Mouse (Mus musculus) mesoderm, embryonic 11.5 days (tissue): ENCODE results near the gene Tifa.
"Not testable (repeated sequence)": the region's sequence is repeated elsewhere in the genome, so short reads cannot be mapped to it uniquely, and the experiment has no call there.

Experiments used
- DNase-seq: peaks from one replicate; pipeline ENCODE4 v3.0.0-alpha.2; 2012; ENCODE audit warnings: low read depth, low spot score

Tifa gene

DNA sequence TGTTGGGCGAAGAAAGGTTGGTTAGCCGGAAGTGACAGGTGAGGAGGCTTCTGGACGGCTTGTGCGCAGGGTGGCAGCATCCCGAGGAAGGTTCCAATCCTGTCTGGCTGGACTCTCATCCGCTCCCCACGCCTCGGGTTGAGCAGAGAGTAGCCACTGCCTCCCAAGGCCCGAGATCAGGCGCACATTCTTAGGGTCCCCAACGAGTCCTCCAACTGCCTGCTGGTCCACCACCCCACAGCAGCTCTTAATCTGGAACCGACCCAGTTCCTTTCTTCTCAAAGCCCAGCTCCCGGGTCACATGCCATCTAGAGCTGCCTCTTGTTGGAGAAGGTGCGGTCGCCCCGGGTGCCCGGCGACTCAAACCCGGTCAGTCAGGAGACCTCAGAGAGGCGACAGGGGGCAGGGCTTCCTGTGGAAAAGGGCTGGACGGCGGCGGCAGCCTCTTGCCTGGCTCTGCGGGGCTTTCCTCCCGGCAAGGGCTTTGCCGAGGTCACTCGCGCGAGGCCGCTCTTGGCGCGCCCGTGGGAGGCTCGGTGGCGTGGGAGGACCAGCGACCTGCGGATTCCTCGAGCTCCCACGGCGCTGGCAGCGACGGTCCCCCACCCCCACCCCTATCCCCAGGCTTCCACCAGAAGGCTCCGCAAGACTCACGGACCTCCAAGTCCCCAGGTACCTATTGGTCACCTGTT is at the start of gene Tifa:
Gene Tifa (plus strand): TSS at position 306 of the 692 bp plus-strand sequence.
- DNase-seq: peak; percentile 39

DNA sequence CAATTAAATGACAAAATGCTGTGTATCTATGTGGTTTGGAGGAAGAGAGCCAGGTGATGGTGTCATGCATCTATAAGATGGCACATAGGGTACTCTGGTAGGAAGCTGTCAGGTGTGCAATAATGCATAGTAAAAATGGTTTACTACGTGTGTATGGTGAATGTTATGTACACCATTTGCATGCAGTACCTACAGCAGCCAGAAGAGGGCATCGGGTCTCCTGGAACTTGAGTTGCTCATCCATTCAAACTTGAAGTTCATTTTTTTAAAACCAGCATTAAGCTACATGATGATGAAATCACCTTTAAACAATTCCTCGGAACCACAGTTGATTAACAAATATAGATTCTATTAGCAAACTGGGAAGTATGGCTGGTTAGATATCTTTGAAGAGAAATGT is 48.1 kb upstream of the Tifa start:
- no peak for DNase-seq

DNA sequence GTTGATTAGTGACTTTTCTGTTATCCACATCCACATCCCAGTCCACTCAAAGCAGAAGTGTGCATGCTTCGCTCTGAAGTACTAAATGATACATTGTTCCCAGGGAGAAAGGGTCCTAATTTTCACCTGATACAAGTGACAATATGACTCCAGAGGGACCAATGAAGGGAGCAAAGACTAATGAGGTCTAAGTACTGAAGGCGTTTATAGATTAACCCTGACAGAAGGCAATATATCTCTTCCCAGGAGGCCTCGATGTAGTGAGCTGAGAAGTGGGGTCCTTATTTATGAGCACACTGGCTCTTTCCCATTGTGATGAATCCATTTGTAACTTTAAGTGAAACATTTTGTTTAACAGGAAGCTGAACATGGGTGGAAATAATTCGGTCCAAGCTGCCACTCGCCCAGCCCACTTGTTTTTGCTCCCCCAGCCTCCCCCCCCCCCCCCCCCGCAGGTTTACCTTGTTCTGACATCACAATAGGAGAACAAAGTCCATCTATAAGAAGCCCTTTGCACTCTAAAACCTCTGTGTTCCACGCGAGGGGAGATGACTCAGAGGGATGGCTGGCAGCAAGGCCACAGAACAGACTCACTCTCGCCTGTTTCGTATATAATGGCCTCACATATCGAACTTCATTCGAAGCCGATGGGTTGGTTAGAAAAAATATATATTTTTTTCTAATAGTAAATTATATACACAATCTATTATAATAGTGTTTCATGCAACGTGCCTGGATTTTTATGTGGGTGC is 45.8 kb upstream of the Tifa start:
- peak; percentile 60 for DNase-seq

DNA sequence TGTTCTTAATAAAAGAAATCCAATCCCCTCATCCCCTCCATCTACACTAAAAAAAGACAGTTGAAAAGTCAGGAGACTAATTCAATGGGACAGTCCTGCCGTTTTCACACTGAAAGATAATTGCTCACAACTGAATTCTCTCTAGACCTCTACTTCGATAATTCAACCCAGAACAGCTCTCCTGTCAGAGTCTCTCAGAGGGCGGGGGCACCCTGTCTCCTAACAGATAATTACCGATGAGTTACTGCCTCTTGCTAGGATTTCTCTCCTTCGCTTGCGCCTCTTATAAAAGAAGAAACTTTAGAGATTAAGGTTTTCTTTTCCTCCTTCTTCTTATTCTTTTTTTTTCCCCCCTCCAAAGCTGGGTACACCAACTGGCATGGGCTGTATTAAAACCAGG is 44.1 kb upstream of the Tifa start:
- peak; percentile 59 for DNase-seq

DNA sequence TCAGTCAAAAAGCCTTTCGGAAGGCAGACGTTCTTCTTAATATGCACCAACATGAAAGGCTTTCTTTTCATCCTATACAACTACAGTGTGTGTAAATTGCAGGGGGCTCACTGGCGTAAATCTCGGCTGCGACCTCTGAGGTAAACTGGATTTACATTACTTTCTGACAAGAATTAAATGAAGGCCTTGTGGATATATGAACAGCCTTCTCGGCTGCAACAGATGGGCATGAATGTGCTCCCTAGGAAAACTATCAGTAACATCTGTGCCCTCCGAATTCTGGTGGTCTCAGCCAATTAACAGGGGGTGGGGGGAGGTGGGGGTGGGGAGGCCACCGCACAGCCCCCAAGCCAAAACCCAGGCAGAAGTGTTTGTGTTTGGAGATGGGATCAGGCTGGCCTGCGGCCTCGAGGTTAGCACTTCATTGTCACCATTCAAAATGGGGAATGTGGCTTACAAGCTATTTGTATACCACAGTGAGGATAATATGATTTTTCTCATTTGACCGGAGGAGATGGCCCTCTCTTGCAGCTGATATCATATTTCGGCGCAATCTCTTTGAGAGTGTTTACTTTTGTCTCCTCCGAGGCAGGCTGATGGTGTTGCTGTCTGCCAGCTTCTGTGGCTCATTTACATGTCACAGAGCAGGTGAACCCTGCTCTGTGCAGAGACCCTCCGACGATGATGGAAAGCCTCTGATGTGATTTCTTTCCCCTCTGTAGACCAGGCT is 43.5 kb upstream of the Tifa start:
- DNase-seq: no peak

DNA sequence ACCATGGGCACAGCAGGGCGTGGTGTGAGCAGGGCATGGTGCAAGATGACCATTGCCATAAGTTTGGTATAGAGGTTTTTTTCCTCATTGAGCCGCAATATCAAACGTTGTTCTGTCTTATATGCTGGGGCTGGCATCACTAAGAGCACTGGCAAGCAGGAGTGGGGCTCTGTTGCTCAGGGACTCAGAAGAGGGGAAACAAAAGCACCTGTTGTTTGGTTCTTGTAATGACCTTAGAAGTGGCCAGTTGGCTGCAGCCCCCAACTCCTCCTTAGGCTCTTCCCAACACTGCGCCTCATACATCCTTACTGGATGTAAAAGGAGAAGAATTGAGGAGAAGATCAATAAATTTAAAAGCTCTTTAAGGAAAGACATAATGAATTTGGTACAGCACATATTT is 41.0 kb upstream of the Tifa start:
- DNase-seq: no peak

DNA sequence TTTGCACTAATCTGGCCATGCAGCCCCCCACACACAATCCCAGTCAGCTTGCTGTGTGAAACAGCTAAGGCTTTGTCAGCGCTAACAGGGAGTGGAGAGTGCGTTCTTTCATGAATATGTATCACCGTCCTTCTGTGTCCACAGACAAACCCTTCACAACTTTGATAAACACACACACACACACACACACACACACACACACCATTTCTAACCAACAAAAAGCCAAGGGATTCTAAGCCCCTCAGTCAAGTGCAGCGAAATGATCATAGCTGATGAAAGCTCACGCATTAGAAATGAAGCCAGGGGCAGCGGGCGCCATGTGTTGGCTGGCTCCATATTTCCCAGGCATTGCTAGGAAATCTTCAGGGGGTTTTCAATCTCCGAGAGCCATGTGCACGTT is 40.3 kb upstream of the Tifa start:
- DNase-seq: peak; percentile 61

DNA sequence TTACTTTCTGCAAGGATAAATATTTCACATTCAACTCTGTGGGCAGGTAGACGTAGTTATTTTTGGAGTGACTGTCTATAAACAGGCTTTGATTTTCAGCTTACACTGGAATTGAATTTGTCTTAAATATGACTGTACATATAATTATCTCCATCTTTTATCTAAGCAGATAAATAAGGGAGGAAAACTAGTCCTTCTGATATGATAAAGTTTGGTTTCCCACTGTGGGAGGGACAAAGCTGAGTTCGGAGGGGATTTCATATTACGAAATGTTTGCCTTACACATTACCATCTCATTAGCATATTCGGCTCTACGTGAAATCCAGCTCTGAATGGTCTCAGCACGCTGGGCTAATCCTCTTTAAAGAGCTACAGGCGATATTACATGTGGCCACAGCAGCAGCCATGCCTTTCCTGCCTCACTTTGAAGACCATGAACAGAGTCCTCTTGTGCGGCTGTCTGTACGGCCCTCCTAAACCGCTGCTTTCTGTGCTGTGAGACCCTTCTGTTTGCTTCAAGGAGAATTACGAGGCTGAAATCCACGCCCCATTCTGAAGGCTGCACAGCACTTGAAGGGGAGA is 39.5 kb upstream of the Tifa start:
- DNase-seq: no peak

DNA sequence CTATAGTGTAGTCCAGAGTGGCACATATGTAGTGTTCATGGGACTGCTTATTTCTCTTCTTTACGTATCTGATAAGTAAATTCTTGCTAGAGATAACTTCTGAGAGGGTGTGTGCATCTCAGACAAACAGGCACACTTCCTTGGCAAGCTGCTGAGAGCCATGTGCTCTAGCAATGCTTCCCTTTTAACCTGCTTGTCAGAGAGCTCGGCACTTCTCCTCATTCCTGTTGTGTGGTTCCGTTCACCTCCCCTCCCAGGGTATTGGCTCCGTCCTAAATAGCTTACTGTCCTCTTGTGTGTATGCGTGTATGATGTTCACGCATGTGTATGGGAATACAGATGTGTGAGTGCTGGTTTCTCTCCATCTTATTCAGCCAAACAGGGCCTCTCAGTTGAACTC is 33.1 kb upstream of the Tifa start:
- no peak for DNase-seq

DNA sequence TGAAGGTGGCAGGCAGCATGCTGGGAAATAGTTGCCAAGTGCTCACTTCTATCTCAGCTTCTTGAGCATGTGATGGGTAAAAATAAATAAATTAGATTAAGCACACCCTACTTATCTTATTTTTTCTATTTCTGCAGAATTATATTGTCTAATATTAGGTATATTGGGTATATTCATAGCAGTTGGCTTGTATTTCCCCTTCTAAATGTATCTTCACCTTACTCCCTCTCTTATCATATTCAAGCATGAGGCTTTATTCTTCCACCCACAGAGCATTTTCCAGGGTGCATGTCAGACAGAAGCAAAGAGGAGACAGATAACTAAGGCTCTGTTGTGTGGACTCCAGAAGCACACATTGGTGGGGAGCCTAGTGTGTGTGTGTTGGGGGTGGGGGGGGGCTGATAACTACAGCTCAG is 31.7 kb upstream of the Tifa start:
- no peak for DNase-seq

DNA sequence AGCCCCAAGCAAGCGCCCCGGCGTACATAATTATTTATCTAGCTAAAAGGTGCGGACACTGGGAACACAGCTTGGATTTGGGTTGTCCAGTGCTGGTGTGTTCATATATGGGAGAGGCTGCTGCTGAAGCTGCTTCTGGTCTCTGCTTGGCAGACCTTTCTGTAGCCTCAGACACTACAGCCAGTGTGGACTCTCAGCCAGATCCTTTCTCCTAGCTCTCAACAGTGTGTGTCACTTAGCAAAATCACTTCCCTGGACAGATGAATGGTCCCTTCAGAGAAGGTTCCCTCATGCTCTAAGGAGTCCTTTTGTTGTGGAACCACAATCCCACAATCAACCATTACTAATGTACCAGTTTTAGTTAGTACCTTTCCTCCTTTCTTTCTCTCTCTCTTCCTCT is 30.8 kb upstream of the Tifa start:
- DNase-seq: no peak

DNA sequence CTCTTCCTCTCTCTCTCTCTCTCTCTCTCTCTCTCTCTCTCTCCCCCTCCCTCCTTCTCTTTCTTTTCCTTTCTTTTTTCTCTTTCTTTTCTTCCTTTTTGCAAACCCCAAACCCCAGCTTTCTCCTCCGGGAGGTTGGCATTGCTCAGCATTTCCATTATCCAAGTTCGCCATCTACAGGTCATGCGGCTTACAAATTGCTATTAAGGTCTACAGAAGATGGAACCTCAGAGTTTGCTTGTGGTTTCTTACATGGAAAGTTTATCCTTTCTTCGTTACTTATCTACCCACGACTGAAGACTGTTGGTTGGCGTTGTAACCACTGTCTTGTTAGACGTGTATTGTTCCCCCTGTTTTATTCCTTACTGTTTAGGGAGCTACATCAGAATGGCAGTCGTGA is 30.4 kb upstream of the Tifa start:
- DNase-seq: no peak

DNA sequence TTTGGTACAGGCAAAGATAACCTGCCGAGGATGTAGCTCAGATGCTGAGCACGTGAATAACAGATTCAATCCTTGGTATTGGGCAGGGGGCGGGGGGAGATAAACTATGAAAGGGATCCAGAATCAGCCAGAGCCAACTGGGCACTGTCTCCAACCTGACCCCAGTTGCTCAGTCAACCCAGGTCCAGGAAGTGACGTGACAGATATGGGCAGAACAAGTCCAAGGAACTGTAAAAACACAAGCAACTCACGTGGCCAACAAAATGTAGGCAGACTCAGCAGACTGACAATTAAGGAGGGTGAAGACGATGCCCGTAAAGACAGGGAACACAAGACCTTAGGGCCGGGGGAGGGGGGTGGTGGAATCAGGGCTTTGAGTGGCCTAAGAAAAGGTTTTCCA is 27.2 kb upstream of the Tifa start:
- no peak for DNase-seq

DNA sequence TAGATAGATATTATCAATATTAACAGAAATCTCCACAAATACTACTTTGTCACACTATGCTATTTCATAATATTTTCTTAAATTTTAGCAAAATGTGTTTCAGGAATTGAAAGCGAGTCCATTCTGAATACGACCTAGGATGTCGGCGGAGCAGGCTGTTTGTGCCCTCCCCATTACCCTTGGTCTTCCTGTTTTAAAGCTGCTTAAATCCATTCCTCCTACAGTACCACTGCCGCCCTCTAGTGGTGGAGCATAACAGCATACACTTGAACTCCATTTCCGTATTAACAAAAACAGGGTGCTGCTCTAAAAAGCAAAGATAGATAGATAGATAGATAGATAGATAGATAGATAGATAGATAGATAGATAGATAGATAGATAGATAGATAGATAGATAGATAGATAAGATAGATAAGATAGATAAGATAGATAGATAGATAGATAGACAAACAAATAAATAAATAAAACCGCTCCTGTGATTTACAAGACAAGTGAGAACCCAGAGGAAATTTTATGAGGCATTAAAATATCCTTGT is 26.5 kb upstream of the Tifa start:
- DNase-seq: peak; percentile 90

DNA sequence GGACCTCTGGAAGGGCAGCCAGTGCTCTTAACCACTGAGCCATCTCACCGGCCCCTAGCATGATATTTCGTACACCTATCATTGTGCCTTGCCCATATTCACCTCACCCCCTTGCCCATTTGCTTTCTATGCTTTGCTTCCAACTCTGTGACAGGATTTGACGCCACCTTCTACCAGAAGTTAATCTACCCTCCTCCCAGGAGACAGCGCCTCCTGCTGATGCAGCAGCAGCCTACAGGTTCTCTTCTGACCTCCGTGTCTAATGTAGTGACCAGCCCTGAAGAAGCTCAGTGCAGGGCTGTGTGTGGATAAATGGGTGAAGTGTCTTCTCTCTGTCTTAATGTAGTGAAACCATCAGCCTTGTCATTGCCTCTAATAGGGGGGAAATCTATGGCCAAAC is 25.1 kb upstream of the Tifa start:
- DNase-seq: no peak

DNA sequence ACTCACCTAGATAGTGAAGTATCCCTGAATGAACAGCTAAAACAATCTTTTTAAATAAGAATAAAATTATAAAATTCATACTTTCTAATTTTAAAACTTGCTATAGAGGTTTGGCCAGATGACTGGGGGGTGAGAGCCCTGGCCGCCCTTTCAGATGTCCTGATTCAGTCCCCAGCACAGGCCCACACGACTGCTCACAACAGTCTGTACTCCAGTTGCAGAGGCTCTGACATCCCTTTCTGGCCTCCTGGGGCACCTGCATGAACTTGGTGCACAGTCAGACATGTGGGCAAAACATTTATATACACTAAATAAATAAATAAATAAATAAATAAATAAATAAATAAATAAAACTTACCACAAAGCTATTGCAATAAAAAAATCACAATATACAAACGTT is 23.6 kb upstream of the Tifa start:
- DNase-seq: no peak

DNA sequence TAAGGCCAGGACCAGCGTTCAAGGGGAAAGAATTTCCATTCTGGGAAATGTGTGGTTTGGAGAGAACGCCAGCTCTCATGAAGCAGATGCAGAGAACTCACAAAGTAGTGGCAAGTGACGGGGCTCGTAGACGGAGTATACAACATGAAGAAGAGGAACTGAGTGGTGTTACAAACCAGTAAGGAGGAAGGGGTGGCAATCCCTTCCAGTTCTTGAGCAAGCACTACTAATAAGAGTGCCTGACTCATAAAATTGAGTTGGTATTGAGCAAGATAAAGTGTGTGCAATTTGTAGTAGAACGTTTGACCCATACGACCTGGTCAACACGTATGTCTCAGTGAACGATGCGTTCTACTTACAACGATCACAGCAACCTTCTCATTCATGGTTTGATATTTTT is 20.5 kb upstream of the Tifa start:
- no peak for DNase-seq

DNA sequence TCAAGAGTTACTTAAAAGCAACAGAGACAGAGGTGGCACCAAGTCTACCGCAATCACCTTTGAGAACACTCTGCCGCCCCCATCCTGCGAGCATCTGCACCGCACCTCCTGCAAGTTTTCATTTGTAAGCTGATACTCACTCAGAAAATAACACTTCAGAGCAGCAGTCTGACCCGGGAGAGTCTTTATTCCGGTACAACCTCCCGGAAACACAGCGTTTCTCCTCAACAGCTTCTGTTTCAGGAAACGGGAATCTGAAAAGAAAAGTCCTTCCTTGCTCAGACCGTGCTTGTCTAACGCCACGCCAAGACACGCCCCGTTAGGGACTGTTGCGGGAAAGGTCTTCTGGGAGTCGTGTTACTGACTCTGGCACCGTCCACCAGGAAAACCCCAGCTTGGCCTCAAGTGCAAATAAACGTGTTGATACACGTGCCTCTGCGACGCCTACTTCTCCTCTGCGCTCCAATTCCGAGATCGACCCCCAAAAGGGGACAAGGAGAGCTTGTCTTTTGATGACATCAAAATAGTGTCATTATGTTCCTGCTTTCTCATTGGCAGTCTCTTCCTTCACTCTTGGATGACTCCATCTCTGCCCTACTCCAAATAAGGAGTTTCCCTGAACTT is 9.5 kb upstream of the Tifa start, which contains the start of gene Alpk1:
Gene Alpk1 (minus strand): TSS at position 507 of the 624 bp plus-strand sequence.
- DNase-seq: peak; percentile 51

DNA sequence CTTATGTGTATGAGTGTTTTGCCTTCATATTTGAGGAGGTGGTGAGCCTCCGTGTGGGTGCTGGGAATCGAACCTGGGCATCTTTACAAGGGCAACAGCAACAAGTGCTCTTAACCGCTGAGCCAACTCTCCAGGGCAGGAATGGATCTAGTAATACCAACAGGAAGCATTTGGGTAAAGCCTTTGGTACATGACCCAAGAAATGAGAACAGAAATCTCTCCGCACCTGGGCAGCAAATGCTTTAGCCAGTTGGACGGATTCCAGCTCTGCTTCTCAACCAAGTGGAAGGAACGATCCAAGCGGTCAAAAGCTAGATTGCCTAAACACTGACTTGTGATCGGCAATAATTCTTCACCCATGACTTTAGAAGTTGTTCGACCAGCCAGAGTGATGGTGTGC is 8.7 kb upstream of the Tifa start:
- no peak for DNase-seq

DNA sequence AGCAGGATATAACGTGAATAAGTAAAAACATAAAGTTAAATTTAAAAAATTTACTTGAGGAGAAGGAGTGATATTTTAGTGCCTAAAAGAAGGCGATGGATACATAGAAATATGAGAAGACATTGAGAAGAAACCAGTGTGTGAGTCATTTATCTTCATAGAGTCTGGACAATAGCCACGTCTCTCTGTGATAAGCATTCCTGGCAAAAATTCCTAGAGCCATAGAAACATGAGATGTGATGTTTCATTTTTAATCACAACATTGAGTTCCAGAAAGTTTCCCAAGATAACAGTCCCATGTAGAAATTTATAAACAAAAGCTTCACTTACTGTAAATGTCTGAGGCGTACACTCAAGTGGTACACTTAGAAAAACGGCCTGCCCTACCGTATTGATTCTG is 6.7 kb upstream of the Tifa start:
- no peak for DNase-seq

DNA sequence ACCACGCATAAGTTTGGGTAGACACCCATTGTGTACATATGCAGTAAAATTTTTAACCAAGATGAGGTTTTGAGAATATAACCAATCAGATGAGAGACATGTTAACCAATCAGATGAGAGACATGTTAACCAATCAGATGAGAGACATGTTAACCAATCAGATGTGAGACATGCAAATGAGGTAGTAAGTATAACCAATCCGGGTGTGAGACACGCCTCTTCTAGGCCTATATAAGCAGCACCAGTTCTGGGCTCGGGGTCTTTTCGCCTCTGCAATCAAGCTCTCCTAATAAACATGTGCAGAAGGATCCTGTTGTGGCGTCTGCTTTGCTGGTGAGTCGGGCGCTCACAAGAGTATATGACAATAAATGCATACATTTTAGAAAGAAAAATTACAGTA is 5.9 kb upstream of the Tifa start:
- DNase-seq: not testable (repeated sequence)

DNA sequence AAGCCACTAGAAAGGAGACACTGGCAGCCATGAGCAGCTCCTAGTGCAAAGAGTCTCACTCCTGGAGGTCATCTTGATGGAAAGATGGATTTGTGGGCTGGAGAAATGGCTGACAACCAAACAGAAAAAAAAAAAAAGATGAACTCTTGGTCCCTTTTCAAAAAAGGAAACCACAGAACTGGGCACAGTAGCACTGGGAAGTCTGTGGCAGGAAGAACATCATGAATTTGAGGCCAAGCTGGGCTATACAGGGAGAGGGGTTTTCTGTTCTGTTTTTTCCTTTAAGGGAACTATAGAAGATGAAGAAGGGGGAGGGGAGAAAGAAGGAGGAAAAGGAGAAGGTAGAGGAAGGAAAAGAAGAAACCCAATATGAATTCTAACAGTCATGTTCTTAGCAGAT is 2.6 kb upstream of the Tifa start:
- DNase-seq: no peak
